Mouse (Mus musculus) limb, embryonic 12.5 days (tissue): ENCODE results near the gene Gm45711. TPM values are rescaled to one million over a fixed set of nuclear protein-coding genes. Genes with fewer than 3 reads are reported as not detected.
"Not testable (repeated sequence)": the region's sequence is repeated elsewhere in the genome, so short reads cannot be mapped to it uniquely, and the experiment has no call there.

ENCODE experiments used
- ATAC-seq: fragments of 200-750 bp; cut with Nextera tagmentation; 2 replicates; pipeline ENCODE4 v1.8.0; 2017; ENCODE audit warnings: low read depth, moderate TSS enrichment; ENCODE audit not compliant: insufficient number of reproducible peaks, insufficient read depth, low FRiP score, low TSS enrichment
- H3K27ac ChIP-seq: fragments of 300-500 bp; sonication (generic); 2 replicates; pipeline ENCODE4 v1.5.1; 2016; ENCODE audit warnings: mild to moderate bottlenecking, moderate library complexity
- H3K27me3 ChIP-seq: fragments of 300-500 bp; sonication (generic); 2 replicates; pipeline ENCODE4 v1.6.1; 2016; ENCODE audit warnings: mild to moderate bottlenecking, moderate library complexity
- H3K36me3 ChIP-seq: fragments of 300-500 bp; sonication (generic); 2 replicates; pipeline ENCODE4 v1.6.1; 2016; ENCODE audit warnings: mild to moderate bottlenecking, moderate library complexity
- H3K4me1 ChIP-seq: fragments of 300-500 bp; sonication (generic); replicated peaks from 2 replicates; pipeline ENCODE4 v1.6.1; 2016
- H3K4me2 ChIP-seq: fragments of 300-500 bp; sonication (generic); 2 replicates; pipeline ENCODE4 v1.6.1; 2016; ENCODE audit warnings: mild to moderate bottlenecking, moderate library complexity
- H3K4me3 ChIP-seq: fragments of 300-500 bp; sonication (generic); replicated peaks from 2 replicates; pipeline ENCODE4 v1.5.1; 2016; ENCODE audit warnings: mild to moderate bottlenecking
- H3K9ac ChIP-seq: fragments of 300-500 bp; sonication (generic); replicated peaks from 2 replicates; pipeline ENCODE4 v1.6.1; 2016; ENCODE audit warnings: mild to moderate bottlenecking, moderate library complexity
- H3K9me3 ChIP-seq: fragments of 300-500 bp; sonication (generic); 2 replicates; pipeline ENCODE4 v1.6.1; 2016; ENCODE audit warnings: mild to moderate bottlenecking, moderate library complexity
- WGBS: fragments of 180-500 bp; shearing (Covaris S2); methylation state at CpG from one replicate; pipeline ENCODE4 v1.1.7; 2016; 5-methylcytosine and 5-hydroxymethylcytosine counted together
- polyA plus RNA-seq: library from polyadenylated mRNA; unstranded; fragments of >200 nt; fragmentation: Nextera tagmentation; extraction: Ambion mirVana; gene quantifications from 2 replicates; pipeline ENCODE4 v1.2.1, GENCODE M21; 2016

Gene Gm45711
- polyA plus RNA-seq: not detected in 2 replicates

- H3K4me1 ChIP-seq, H3K4me3 ChIP-seq, H3K27ac ChIP-seq, H3K4me2 ChIP-seq, H3K36me3 ChIP-seq, H3K9me3 ChIP-seq, ATAC-seq, H3K9ac ChIP-seq, H3K27me3 ChIP-seq: not testable (repeated sequence)
- 88% methylated on average over 34 of the region's 36 CpGs for WGBS
Observed at GRCm38 (mm10) chr8:104309441-104310155, at the start of gene Gm45711, which contains the start of gene Cmtm1. Gene Gm45711 (minus strand): TSS chr8:104310081. Gene Cmtm1 (minus strand): TSS chr8:104310145.

- H3K27me3 ChIP-seq: no peaks in the 10 kb centered on the region
- no peak overlapping the region for H3K4me3 ChIP-seq
- WGBS: 91% methylated on average over 3 of the region's 3 CpGs
- peaks cover 34% of the 10 kb centered on the region for H3K36me3 ChIP-seq
- H3K27ac ChIP-seq: no peak overlapping the region
- no peaks in the 10 kb centered on the region for H3K9me3 ChIP-seq
- ATAC-seq: no peak
- H3K4me1 ChIP-seq: no peaks in the 10 kb centered on the region
- H3K4me2 ChIP-seq: no peak overlapping the region
- H3K9ac ChIP-seq: no peak overlapping the region
Observed at GRCm38 (mm10) chr8:104358637-104359036, 48.8 kb upstream of the Gm45711 start.

DNA sequence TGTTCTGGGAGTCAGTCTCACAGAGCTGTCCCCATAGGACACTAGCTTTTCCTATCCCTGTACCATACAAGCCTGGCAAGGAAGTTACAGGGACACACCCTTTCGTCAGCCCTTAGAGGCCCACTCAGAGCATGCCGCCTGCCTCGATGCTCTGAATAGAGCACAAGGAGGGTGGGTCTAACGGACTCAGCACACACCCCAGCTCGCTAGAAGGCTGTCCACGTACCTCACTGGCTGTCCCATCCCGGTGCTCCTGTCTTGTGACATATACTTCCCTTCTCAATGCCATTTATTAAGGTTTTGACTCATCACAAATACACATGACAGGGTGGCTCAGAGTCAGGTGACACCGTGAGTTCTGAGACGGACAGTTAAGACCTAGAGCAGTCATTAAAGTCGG, 44.6 kb upstream of the Gm45711 start:
- no peaks in the 10 kb centered on the region for H3K27me3 ChIP-seq
- ATAC-seq: no peak
- H3K9me3 ChIP-seq: no peaks in the 10 kb centered on the region
- H3K9ac ChIP-seq: no peak overlapping the region
- no peak overlapping the region for H3K27ac ChIP-seq
- no peak overlapping the region for H3K4me2 ChIP-seq
- 96% methylated on average over 10 of the region's 10 CpGs for WGBS
- peaks cover 62% of the 10 kb centered on the region for H3K36me3 ChIP-seq
- H3K4me1 ChIP-seq: no peaks in the 10 kb centered on the region
- no peak overlapping the region for H3K4me3 ChIP-seq

DNA sequence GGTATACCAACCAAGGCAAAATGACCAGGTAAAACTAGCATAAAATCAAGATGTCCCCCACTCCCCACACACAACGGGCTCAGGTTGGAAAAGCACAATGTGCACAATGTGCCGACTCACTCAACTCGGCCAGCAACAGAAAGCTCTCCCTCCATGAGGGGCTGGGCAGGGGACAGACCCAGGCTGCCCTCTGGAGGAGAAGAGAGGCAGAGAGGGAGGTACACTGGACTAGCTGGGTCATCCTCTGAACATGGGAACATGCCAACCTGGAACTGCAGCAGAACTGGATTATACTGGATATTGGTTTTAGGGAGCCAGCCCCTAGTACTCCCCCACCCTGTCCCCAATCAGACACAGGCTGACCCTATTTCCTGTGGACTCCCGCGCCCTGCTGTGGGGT, 43.3 kb upstream of the Gm45711 start:
- peaks cover 66% of the 10 kb centered on the region for H3K36me3 ChIP-seq
- H3K4me2 ChIP-seq: no peak overlapping the region

DNA sequence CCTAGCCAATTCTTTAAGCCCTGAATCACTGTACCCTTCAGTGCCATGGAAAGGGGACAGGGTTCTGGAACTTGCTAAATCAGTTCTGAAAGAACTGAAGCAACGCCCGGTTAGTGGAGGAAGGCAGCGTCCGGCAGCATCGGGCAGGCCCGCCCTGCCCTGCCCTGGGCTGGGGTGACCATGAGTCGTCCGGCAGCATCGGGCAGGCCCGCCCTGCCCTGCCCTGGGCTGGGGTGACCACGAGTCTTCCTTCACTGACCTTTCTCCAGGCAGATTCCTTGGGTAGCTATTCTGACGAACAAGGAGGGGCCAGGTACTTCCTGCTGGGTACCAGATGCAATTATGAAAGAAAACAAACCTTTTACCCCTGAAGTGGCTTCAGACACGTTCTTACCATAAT, 40.2 kb upstream of the Gm45711 start:
- Histone ChIP-seq H3K27me3 (no peaks in the 10 kb centered on the region), H3K4me1 (no peaks in the 10 kb centered on the region), H3K4me3 (no peak overlapping the region), H3K9me3 (no peaks in the 10 kb centered on the region), H3K4me2 (no peak overlapping the region), H3K27ac (no peak overlapping the region), H3K36me3 (peaks cover 75% of the 10 kb centered on the region), H3K9ac (no peak overlapping the region)
- WGBS: 87% methylated on average over 13 of the region's 13 CpGs
- ATAC-seq: no peak

More for the DNA sequence above, 43.3 kb upstream of the Gm45711 start:
- no peak overlapping the region for H3K9ac ChIP-seq
- no peaks in the 10 kb centered on the region for H3K27me3 ChIP-seq
- no peaks in the 10 kb centered on the region for H3K9me3 ChIP-seq
- ATAC-seq: no peak
- H3K4me3 ChIP-seq: no peak overlapping the region
- WGBS: 61% methylated on average over 5 of the region's 5 CpGs
- no peak overlapping the region for H3K27ac ChIP-seq
- no peaks in the 10 kb centered on the region for H3K4me1 ChIP-seq

DNA sequence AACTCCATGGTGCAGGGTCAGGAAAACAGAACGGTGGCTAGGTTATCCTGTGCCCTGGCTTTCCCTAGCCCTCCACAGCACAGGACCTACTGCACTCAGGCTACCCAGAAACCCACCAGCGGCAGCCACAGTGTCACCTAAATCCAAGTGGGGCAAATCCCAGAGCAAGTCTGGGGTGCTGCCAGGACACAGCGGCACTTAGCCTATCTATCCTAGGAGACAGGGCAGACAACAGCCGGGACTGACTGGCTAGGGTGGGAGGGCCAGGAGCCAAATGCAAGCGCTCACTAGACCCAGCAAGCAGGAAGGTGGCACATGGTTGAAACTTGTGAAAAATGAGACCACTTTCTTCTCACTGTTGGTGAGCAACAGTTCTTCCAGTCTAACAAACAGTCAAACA, 39.1 kb upstream of the Gm45711 start:
- no peaks in the 10 kb centered on the region for H3K4me1 ChIP-seq
- no peak for ATAC-seq
- no peak overlapping the region for H3K27ac ChIP-seq
- WGBS: 89% methylated on average over 5 of the region's 5 CpGs
- no peak overlapping the region for H3K4me3 ChIP-seq
- H3K4me2 ChIP-seq: no peak overlapping the region
- H3K36me3 ChIP-seq: peaks cover 65% of the 10 kb centered on the region
- H3K9me3 ChIP-seq: no peaks in the 10 kb centered on the region
- H3K27me3 ChIP-seq: no peaks in the 10 kb centered on the region
- H3K9ac ChIP-seq: no peak overlapping the region

- H3K36me3 ChIP-seq: peaks cover 45% of the 10 kb centered on the region
- H3K9ac ChIP-seq: 0 out of 2 replicates have a peak overlapping the region, but pooled peaks have one; percentile 3
- WGBS: 51% methylated on average over 12 of the region's 12 CpGs
- no peak overlapping the region for H3K4me2 ChIP-seq
- no peak for ATAC-seq
- no peak overlapping the region for H3K4me3 ChIP-seq
- H3K9me3 ChIP-seq: no peaks in the 10 kb centered on the region
- H3K4me1 ChIP-seq: peaks cover 2% of the 10 kb centered on the region; the same call in 1 of the 2 replicates
- no peaks in the 10 kb centered on the region for H3K27me3 ChIP-seq
- H3K27ac ChIP-seq: no peak overlapping the region
Observed at GRCm38 (mm10) chr8:104346706-104347105, 36.8 kb upstream of the Gm45711 start.

DNA sequence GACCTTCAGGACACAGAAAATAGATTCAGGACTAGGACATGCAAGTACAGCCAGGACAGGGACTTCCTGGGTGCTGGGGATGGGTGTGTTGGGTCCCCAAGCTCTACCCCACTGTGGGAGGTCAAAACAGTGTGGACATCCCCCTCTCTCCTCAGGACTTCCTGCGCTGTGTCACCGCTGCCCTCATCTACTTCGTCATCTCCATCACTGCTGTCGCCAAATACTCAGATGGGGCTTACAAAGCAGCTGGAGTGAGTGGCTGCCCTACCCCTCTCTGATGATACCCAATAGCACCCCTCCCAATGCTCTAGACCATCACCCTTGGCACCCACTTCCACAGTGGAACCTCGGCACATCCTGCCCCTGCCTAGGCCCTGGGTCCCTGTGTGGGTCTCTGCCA, 34.7 kb upstream of the Gm45711 start:
- Histone ChIP-seq H3K27me3 (no peaks in the 10 kb centered on the region), H3K4me3 (no peak overlapping the region), H3K9ac (no peak overlapping the region), H3K4me1 (peaks cover 7% of the 10 kb centered on the region; the same call in 1 of the 2 replicates), H3K36me3 (peaks cover 35% of the 10 kb centered on the region), H3K9me3 (no peaks in the 10 kb centered on the region), H3K4me2 (no peak overlapping the region), H3K27ac (no peak overlapping the region)
- 92% methylated on average over 5 of the region's 5 CpGs for WGBS
- ATAC-seq: no peak

- peaks cover 5% of the 10 kb centered on the region; the same call in 1 of the 2 replicates for H3K27me3 ChIP-seq
- H3K4me1 ChIP-seq: peaks cover 7% of the 10 kb centered on the region; the same call in 1 of the 2 replicates
- 6% methylated on average over 7 of the region's 7 CpGs for WGBS
- no peaks in the 10 kb centered on the region for H3K9me3 ChIP-seq
- H3K36me3 ChIP-seq: peaks cover 35% of the 10 kb centered on the region
- no peak overlapping the region for H3K27ac ChIP-seq
- no peak overlapping the region for H3K9ac ChIP-seq
- H3K4me2 ChIP-seq: no peak overlapping the region
- no peak overlapping the region for H3K4me3 ChIP-seq
- ATAC-seq: peak; percentile 26; the same call in 1 of the 2 replicates
Observed at GRCm38 (mm10) chr8:104343957-104344356, 34.1 kb upstream of the Gm45711 start.

- no peak overlapping the region for H3K27ac ChIP-seq
- H3K36me3 ChIP-seq: peaks cover 25% of the 10 kb centered on the region; the same call in 1 of the 2 replicates
- H3K27me3 ChIP-seq: peaks cover 5% of the 10 kb centered on the region; the same call in 1 of the 2 replicates
- no peaks in the 10 kb centered on the region for H3K9me3 ChIP-seq
- no peak for ATAC-seq
- H3K4me2 ChIP-seq: no peak overlapping the region
- H3K4me3 ChIP-seq: no peak overlapping the region
- H3K4me1 ChIP-seq: peaks cover 7% of the 10 kb centered on the region; the same call in 1 of the 2 replicates
- no peak overlapping the region for H3K9ac ChIP-seq
- whole genome bisulfite sequencing: 75% methylated on average over 5 of the region's 5 CpGs
Observed at GRCm38 (mm10) chr8:104342426-104342825, 32.5 kb upstream of the Gm45711 start.

DNA sequence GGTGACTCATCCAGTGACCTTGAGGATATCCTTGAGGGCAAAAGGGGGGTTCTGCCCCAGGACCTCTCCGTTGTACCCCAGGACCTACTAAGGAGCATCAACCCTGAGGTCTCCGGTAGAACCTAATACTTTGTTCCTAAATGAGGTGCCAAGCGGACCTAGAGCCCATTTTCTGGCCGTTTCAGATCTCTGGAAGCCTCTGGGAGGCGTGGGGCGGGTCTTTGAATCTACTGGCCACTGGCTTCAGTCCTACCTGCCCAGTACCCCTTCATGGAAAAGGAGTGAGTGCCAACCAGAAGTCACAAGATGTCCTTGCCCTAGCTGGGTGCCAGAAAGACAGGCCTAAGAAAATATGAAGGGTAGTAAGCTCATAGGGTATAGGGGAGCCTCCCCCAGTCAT, 31.8 kb upstream of the Gm45711 start:
- Histone ChIP-seq H3K27ac (no peak overlapping the region), H3K4me3 (peak overlapping the region; percentile 65), H3K4me2 (peak overlapping the region; percentile 86), H3K9ac (peak overlapping the region; percentile 78; the same call in 1 of the 2 replicates), H3K4me1 (peaks cover 7% of the 10 kb centered on the region; the same call in 1 of the 2 replicates), H3K27me3 (peaks cover 5% of the 10 kb centered on the region; the same call in 1 of the 2 replicates), H3K9me3 (no peaks in the 10 kb centered on the region), H3K36me3 (peaks cover 17% of the 10 kb centered on the region; the same call in 1 of the 2 replicates)
- ATAC-seq: no peak
- 51% methylated on average over 6 of the region's 6 CpGs for WGBS
